Mouse (Mus musculus) cerebellum, adult 11 months (tissue): ENCODE measurements at regions not wholly inside any gene's neighbourhood (a gene's known extent, or its start where the extent isn't known, plus 50 kb on each side); places are given as distances from the start of the nearest gene placed in this dataset.
"Not testable (repeated sequence)": the region's sequence is repeated elsewhere in the genome, so short reads cannot be mapped to it uniquely, and the experiment has no call there.

Source experiments
- DNase-seq: peaks from one replicate; pipeline ENCODE4 v3.0.0; 2022

DNA sequence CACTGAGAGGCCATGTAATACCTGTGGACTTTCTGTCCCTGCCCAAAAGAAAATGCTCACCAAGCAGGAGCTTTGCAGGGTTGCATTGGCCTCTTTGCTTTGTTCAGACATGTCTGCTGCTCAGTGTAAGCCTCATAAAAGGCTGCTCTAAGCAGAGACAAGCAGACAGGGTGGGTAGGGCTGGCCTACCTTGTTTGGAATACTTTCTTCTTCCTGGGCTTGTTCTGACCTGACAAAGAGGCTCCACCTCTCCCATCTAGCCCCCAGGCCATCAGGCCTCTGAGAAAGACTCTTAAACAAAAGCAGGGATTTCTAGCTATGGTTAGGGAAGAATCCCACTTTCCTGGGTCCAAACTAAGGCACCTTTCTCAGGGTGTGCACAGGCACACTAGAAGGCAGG is 138.2 kb upstream of the Camk1g start:
- no peak for DNase-seq

DNA sequence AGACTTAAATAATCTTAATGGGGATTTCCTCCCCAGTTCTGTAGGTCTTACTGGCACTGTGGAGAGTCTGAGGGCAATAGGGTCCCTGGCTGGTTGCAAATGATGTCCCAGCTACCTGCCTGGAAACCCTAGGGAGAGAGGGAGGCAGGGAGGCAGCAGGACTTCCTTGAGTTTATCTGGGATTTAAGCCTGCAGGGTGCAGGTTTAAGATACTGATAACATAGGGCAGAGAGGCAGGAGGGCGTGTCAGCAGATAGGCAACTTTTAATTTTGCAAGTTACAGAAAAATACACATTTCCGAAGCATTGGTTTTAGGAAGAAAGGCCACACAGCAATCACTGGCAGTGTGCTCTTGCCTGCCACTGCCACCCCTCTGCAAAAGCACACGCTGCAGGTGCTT is 136.9 kb upstream of the Camk1g start:
- no peak for DNase-seq

DNA sequence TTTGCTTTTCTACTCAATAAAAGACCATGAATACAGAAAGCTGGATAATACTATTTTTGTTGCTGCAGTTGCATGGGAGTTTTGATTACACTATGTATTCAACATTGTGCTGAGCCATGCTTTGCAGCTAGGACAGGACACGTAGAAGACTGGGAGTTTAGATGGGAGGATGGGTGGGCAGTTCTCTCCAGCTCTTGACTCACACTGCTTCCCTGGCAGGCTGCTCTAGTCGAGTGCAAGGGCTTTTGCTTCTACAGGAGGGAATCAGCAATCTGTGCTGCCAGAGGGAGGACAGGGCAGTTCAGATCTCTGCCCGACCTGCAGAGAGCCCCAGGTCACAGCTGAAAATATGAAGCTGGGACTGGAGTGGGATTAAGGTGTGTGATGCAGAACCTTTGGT is 135.3 kb upstream of the Camk1g start:
- DNase-seq = no peak

DNA sequence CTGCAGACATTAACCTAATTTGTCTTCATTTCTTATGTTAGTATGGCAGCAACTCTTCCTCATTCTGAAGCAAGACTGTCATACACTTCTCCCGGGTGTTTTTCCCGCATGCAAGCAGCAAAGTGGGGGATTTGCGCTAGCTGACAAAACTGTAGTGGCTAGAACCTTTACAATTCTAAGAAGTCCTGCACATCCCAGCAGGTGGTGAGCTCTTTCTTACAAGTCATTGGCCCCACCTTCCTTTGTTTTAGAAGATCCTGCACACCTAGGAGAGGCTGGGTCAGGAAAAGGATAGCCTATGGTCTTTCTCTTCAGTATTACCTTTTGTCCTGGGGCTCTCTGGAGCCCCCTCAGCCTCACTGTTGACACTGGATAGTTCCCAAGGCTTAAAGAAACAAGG is 134.5 kb upstream of the Camk1g start:
- no peak for DNase-seq

DNA sequence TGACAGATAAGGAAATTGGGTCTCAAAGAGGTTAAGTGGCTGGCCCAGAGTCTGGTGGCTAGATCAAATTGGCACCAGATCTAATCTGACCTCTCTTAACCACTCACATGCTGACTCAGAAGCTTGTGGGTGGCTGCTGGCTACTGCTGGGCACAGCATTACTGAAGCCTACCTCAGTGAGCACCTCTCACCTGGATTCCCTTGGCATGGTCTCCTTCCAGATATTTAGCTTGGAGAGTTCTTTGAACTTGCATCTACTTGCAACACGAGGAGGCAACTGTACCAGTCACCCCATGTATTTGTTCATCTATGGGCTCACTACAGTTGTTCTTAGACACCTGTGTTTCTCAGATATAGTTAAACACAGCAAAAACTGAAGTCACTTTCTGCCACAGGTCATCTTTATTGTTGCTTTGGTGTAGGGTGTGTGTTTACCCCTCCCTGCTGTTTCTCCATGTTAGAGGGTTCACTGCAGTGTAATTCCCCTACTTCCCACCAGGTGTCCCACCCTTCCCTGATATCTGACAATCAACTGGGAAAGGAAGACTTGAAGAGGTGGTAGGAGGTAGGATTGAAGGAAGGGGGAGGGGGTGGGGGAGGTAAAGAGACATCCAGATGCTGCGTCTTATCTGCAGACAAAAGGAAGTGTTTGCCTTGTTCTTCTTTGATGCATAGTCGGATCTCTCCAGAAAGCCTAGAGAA is 133.7 kb upstream of the Camk1g start:
- DNase-seq = peak; percentile 21

DNA sequence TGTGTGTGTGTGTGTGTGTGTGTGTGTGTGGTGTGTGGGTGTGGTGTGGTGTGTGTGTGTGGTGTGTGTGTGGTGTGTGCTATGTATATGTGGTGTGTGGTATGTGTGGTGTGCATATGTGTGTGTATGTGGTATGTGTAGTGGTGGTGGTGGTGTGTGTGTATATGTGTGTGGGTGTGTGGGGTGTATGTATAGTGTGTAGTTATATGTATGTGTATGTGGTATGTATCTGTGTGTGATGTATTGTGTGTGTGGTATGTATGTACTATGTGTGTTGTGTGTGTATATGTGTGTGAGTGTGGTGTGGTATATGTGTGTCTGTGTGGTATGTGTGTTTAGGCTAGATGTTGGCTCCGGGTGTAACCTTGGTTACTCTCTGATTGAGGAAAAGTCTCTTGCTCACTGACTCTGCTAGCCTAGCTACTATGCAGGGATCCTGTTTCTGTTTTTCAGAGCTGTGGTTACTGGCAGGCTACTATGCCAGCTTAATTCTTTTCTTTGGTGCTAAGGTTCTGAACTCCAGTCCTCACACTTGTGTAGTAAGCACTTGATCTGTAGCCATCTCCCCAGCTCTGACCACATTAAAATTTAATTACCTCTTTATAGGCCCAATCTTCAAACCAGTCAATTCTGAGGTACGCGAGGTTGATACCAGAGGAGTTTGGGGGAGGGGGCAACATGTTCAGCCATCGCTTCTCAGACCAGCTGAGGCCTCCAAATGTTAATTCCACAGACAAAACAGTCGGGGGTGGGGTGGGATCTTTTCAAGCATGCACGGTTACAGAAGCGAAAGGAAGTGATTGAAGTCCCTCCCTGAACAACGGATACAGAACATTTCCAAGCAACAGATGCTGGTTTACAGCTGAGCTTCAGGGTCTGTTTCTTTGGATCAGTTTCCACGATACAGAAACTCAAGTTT is 126.4 kb upstream of the Camk1g start:
- no peak for DNase-seq

DNA sequence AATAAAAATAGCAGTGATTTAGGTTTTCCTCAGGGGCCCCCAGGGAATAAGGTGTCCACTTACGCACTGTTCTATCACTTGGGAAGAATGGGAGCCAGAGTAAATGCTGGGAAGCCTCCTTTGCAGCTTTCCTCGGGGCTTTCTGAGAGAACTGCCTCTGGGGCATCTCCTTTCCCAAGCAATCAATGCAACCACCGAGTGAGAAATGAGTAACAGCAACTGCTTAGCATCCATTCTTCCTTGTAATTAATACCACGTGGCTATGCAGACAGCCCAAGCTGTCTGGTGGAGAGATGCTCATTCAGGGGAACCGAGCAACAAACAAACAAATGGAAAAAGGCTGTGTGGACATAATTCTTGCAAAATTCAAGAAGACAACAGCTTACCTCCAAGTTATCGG is 117.9 kb upstream of the Camk1g start:
- no peak for DNase-seq

DNA sequence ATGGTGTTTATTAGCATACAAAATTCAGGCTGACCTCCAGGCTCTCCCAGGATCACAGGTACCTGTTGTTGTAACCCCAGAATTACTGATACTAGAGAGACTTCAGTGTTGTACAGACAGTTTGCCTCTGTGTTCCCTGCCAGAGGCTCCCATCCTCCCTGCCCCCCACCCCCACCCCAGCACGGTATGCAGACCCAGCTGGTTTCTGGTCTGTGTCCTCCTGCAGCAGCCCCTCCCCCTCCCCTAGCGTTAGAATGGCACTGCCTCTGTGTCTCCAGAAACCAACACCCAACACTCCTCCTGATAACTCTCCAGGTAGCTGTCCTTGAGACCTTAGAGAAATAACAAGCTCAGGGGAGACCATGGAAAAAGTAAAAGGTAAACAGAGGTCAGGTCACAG is 116.6 kb upstream of the Camk1g start:
- DNase-seq = not testable (repeated sequence)

DNA sequence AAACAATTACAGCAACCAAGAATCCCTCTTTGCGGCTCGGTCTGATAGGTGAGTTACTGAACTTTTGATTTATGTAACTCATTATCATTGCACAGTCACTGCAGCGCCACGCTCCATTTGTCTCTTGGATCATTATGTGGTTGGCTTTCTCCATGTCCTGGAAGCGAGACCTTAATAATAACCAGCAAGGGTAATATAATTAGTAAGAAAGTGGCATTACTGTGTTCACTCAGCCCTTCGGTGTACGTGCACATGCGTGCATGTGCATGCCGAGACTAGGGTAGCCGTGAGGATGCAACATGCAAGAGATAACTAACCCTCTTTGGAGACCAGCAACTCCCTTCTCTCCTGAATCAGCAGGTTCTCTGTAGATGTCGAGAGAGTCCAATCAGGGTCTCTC is 114.9 kb upstream of the Camk1g start:
- no peak for DNase-seq

DNA sequence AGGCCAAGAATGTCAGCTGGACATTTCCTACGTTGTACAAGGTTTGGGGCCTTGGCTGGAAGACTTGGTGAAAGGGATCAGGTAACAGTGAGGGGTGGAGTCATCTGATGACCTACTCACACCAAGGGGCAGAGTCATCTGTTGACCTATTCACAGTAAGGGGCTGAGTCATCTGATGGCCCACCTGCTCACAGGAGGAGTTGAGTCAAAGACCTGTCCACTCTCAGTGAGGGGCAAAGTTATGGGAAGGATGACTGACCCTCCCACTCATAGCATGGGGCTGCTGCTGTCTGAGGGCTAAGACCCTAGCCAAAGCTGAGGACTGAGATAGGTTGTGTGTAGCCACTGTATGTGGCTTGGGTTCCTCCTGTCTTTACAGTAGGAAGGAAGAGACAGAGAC is 107.2 kb upstream of the Camk1g start:
- DNase-seq = no peak

DNA sequence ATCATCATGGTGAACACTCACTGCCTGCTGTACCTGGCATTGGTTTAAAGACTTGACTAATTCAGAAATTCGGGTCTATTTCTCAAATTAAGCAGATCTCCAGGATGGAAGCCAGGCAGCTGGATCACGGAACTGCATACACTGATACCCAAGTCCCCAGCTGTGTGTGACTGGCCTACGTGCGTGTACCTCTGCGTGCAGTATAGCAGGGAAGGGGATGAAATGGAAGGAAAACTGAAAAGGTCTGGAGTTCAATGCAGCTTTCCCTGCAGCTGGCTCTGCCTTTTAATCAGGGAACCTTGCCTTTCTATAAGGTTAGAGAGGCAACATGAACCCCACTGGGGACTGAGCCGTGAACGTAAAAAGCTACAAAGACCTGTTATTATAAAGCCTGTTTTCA is 106.7 kb upstream of the Camk1g start:
- DNase-seq = no peak

DNA sequence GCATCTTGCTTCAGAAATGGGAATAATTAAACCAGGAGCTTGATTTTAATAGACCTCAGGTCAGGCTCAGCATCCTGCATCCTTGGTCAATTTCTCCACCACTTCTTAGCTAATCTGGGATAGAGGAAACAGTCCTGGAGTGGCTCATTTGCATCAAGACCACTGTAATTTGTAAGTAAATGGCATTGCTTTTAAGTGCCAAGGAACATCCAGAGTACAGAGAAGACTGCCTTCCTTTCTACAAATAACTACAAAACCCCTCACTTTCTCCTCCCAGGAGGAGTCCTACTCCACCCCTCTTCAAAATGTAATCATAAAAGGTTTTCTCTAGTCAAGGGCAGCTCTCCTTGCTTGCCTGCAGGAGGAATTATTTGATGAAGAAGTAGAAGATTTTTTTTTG is 96.2 kb upstream of the Camk1g start:
- no peak for DNase-seq

DNA sequence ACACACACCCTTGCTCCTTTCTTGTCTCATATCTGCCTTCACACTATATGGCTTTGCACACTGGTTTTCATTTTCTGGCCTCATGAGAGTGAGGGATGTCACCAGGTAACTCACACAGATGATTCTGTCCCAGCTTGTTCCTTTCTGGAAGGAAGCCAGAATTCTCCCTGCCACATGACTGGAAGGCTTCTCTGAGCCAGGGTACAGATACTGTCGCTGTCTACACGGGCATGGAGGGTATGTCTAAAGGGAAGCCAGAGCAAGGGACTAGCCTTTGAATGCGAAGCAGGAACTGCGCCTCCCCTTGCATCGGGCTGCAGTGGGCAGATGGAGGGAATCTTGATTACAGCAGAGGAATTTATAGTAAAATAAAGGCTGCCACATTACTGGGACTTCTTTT is 89.6 kb upstream of the Camk1g start:
- DNase-seq = no peak

DNA sequence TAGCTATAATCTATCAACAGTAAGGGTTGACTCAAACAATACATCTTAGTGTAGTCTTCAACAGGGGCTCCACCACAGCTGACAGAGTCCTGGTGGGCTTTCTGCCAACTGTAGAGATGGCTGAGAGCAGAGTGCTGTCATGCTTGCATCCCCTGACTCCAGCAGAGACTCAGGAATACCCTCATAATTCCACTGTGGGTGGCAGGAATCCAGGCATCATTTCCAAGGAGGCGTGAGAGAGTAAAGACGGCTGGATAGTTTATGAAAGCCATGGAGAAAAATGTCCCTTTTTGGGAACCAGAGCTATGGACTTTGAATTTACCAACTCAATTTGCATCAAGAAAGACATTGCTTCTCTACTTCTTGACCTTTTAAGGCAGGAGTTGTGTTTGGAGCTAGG is 87.8 kb upstream of the Camk1g start:
- no peak for DNase-seq

DNA sequence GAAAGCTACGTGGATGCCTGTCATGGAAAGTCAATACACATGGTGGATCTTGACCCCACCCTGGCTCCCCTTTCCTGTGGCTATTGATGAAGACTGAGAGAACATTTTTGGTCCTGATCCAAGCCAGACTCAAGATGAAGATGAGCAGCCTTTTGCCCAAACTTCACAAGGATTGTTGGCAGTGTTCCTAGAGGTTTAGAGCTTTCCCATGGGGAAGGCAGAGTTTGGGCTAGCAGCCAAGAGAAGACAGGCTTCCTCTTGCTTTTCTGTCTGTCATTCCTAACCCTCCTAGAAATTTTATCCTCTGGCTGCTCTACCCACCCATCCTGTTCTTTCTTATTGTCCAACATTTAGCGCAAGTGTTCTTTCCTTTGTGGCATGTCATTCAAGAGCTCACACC is 83.6 kb upstream of the Camk1g start:
- no peak for DNase-seq

DNA sequence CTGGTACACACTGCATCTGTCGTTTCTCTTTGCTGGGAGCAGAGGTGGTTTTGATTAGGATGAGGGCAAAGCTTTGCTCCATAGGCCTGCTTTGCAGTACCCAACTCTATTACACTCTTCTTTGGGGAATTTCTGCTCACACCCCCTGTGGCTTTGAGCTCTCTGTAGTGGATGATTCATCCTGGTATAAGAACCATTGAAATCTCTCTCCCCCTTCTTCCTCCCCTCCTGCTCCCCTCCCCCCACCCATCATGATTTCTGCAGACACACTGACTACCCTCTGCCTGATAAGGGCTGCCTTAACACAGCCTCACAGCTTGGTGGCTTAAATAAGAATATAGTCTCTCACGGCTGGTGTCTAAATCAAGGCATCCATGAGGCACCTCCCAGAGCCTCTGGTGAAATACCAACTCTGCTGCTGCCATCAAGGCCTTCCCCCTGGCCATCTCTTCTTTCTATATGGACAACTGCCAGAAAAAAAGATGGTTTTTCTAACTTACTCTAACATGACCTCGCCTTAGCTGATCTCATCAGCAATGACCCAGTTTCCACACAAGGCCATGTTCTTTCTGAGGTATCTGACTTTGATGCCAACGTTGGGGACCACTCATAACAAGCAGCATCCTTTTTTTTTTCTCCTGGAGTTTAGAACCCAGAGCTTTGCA is 81.5 kb upstream of the Camk1g start:
- no peak for DNase-seq

DNA sequence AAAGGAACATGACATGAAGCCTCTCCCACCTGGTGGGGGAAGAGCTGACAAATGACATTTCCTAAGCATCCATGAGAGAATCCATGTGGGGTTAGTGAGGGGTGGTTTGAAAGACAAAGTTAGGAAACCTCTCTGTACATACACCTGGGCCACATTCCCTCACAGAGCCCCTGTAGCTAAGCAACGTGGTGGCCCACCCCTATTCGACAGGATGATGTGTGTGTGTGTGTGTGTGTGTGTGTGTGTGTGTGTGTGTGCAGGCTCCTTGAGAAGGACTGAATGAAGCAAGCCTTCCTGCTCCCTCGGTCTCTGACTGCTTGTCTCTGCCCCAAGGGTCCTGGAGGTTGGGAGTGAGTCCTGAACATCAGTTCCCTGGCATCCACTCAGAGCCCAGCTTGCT is 80.7 kb upstream of the Camk1g start:
- DNase-seq = no peak

DNA sequence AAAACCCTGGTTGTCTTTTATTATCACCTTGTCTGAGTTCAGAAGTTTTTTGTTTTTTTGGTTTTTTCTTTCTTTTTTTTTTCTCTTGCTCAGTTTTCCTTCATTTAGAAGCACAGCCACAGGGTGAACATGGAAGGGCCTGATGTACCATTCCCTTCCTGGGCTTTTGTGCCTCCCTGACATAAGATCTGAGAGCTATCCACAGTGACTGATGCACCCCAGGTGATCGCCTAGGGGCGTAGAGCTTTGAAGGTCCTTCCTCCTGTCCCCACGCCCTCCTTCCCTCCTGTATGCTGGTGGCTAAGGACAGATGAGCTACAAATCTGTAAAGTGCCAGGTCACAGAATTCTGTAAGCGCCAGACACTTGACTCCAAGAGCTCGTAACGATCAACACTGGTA is 80.1 kb upstream of the Camk1g start:
- DNase-seq = no peak

DNA sequence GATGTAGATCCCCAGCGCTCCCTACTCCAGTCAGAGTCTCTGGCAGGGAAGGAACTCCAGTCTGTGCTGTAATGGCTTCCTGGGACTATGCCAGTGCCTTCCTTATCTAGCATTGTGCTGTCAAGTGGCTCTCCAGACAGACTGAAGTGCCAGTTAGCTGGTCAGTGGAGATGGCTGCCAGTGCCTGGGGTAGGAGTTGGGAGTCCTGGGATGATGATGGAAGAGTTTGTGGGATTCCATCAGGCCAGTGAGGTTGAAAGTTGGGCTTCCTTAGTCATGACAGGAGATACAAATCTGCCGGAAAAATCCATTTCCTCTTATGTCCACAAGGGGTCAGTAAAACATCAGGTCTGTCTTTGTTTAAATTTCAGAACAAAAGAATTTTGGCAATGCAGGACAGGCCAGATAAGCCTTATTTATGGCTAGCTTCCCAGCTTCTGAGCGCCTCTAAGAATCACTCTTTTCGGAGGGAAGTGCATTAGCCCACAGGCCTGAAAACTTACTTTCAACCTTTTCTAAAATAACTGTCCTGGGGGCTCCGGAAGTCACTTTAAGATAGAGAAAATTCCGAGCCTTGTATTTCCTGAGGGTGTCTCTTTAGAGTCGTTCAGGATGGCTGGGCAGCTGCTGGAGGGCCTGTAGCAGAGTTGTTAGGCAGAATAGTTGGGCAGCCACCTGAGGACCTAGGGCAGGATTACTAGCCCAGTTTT is 79.5 kb upstream of the Camk1g start:
- peak; percentile 28 for DNase-seq

DNA sequence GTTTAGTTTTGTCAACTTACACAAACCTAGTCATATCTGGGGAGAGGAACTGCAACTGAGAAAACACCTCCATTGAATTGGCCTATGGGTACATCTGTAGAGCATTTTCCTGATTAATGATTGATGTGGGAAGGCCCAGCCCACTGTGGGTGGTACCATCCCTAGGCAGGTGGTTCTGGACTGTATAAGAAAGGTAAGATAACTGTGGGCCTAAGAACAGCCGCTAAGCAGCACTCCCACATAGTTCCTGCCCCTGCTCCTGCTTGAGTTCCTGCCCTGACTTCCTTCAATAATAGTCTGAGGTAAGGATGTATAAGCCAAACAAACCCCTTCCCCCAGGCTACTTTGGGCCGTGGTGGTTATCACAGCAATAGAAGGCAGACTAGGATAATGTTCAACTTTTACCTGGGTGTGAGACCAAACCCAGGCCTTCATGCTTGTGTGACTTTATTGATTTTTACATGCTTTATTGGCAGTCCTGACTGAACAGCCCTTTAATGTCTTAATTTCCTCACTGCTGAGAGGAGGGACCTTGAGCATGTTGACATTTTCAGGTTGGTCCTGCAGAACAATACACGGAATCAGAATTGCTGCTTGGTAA is 78.8 kb upstream of the Camk1g start:
- DNase-seq = no peak

DNA sequence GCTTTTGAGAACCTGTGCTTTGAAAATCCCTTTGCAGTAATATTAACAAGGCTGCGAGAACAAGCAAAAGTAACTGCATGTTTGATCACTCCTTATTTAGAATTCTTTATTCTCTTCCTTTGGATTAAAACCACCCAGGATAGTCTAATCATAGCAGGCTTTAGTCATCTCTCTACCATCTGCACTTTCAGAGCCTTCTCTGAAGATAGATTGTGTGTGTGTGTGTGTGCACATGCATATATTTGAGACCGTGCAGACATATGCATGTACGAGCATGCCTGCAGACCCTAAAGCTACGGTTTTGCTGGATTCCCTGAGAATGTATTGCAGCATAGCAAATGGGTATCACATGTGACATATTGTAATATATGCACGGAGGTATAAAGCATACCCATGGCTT is 77.5 kb upstream of the Camk1g start:
- DNase-seq = no peak

DNA sequence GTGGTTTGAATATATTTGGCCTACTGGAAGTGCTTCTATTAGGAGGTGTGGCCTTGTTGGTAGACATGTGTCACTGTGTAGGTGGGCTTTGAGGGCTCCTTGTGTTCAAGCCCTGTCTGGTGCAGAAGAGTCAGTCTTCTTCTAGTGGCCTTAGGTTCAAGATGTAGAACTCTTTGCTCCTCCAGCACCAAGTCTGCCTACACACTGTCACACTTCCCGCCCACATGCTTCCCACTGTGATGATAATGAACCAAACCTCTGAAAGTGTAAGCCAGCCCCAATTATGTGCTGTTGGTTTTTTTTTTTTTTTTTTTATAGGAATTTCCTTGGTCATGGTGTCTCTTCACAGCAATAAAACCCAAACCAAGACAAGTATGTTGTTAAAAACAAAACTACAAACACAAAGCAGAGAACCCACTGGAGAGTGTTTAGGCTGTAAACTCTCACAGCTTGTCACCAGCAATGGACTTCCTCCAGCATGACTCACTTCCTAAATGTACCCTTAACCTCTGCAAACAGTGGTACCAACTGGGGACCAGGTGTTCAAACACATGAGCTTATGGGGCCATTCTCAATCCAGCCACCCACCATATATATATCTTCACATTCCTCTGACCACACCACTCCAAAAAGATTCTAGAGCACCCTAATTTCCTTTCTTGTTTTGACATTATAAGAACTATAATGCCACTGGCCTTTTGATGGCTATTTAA is 74.0 kb upstream of the Camk1g start:
- no peak for DNase-seq
